Mouse (Mus musculus) olfactory bulb, adult 2 months (tissue): ENCODE measurements around the gene Akap5.

Source experiments
- CTCF ChIP-seq: fragments of 200-500 bp; IDR thresholded peaks from 2 replicates; pipeline ENCODE4 v1.5.1; 2012; ENCODE audit warnings: low read depth, mild to moderate bottlenecking, low read length, moderate library complexity; ENCODE audit not compliant: insufficient read depth
- POLR2A ChIP-seq: fragments of 200-500 bp; IDR thresholded peaks from 2 replicates; pipeline ENCODE4 v1.6.1; 2012; ENCODE audit warnings: mild to moderate bottlenecking, low read depth, low read length, moderate library complexity; ENCODE audit not compliant: insufficient read depth

DNA sequence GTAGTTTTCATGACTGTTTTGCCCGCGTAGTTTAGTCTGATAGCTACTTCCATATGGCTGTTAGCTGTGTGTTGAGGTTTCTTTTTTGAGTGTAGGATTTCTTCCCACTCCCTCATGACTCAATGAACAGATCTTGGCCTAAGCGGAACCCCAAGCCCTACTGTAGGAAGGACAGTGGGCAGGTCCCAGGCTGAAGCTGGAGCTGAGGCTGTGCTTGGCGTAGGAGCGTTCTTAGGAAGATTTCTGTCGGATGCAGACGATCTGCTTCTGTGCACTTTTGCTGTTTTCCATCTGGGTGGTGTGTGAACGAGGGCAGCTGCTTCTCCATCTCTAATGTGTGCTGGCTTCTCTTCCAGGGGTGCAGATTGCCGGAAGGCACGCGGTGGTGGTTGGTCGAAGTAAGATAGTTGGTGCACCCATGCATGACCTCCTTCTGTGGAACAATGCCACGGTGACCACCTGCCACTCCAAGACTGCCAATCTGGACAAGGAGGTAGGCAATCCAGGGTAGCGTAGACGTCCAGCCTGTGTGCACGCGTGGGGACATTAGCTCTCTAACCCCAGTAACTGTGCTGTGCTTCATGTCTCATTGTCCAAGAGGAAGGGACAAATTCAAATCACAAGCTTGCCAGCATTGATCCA is 42.0 kb upstream of the Akap5 start:
- TF ChIP-seq CTCF (no peak), POLR2A (no peak)
